Mouse (Mus musculus) lung, postnatal 36 days (tissue): ENCODE measurements at regions not wholly inside any gene's neighbourhood (a gene's known extent, or its start where the extent isn't known, plus 50 kb on each side); places are given as distances from the start of the nearest gene placed in this dataset.
A peak's percentile ranks its signal among the peaks of the same experiment; 100 is the strongest.
"Not testable (repeated sequence)": the region's sequence is repeated elsewhere in the genome, so short reads cannot be mapped to it uniquely, and the experiment has no call there.

Source experiments
- DNase-seq: peaks from one replicate; pipeline ENCODE4 v3.0.0; 2022; ENCODE audit warnings: mixed read lengths

- no peak for DNase-seq
Measured at GRCm38 (mm10) chrX:17818325-17818724, 246.2 kb upstream of the Fundc1 start.

DNA sequence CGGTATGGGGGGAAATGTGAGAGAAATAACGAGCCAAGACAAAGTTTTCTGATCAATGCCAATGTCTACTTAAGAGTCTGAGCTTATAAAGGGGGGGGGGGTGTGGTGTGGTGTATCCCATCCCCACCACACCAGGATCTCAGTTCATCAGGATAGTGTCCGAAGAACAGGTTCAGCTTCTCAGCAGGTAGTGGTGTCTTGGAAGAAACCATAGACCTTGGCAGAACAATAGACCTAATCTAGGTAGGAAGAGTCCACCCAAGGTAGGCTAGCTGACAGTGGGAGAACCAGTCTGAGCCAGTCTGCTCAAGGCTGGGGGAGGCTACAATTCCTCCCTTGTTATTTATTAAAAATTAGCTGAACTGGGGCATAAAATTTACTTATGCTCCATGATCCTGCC, 245.5 kb upstream of the Fundc1 start:
- DNase-seq = no peak

GRCm38 (mm10) chrX:17788048-17788447, 215.9 kb upstream of the Fundc1 start:
- not testable (repeated sequence) for DNase-seq

DNA sequence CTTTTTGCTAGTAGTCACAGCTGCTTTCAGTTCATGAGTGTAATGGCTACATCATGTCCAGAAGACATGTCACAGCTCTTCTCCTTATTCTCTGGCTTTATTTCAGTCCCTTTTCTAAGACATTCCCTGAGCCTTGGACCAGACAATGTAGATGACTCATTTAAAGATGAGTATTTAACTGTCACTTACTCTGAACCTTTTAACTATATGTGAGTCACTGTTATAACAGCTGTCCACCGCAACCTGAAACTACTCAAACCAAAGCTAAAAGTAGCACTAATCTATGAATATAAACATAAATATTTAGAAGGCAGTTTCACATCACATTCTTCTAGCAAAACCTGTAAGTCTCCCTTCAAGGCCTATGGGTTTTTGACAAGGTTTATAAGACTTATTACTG, 203.8 kb upstream of the Fundc1 start:
- no peak for DNase-seq

GRCm38 (mm10) chrX:17752823-17753222, 180.7 kb upstream of the Fundc1 start:
- no peak for DNase-seq

DNA sequence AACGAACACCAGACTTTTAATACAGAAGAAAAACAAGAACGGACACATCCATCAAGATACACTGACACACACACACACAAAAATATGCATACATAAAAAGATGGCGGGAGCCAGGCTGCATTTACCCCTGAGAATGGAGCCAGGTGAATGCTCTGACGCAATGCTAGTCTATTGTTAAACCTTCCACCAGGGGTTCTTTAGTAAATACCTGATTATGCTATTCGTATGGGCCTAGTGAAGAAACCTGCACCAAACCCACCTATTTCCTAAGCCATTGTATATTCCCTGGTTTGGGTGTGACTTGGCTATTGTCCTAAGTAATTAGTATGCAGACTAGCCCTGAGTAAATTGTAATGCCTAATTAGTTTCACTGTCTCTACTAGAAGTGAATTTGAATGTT, 179.3 kb upstream of the Fundc1 start:
- no peak for DNase-seq

- no peak for DNase-seq
Measured at GRCm38 (mm10) chrX:17730233-17730632, 158.1 kb upstream of the Fundc1 start.

DNA sequence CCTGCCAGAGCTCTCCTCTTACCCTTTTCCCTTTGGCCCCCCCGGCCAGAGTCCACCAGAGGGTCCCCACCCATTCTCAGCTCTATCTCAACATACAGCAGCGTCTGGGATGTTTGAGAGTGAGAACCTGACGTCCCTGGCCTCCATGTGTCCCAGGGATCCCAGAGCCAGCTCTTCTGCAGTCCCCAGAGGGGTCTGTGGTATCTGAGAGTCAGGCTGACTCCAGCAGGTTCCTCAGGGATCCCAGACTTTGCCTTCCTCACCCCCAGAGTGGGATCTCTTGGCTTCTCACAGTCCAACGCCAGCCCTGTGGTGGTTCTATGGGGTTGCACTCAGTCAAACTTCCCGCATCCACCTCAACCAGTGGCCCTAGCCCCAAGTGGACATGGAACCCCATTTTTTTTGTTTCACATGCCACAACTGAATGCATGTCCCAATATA, 153.7 kb upstream of the Fundc1 start:
- no peak for DNase-seq

GRCm38 (mm10) chrX:17724990-17725779, 153.1 kb upstream of the Fundc1 start:
- DNase-seq = peak; percentile 34

DNA sequence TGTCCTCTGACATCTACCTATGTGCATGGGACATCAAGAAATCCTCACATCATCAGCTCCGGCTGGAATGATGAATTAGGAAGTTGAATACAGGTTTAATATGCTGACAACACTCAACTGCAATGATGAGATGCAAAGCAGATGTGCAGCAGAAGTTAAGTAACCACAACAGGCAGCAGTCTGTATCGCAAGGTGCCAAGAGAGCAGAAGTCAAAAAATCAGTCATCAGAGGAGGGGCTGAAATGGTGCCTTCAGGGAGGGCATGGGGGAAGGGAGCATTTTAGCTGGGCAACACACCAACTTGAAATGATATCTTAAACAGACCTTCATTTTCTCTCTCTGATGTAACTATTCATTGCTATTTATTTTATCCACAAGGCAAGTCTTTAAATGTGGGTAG, 152.3 kb upstream of the Fundc1 start:
- no peak for DNase-seq

GRCm38 (mm10) chrX:17721866-17722625, 149.9 kb upstream of the Fundc1 start:
- DNase-seq = not testable (repeated sequence)

DNA sequence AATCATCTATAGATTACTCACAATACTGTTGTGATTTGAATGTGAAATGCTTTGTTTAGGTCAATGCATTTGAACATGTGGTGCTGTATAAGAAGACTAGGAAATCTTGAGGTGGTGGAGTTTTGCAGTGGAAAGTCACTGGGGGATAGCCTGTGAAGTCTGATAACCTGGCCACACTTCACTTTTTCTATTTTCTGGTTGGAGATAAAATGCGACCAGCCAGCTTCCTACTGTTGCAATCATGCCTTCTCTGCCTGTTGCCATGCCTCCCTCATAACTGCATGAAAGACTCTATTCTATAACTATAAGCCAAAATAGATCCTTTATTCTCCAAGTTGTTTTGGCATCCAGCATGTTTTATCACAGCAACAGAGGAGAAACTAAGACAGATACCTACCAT, 142.4 kb upstream of the Fundc1 start:
- no peak for DNase-seq

GRCm38 (mm10) chrX:17712919-17713318, 140.8 kb upstream of the Fundc1 start:
- DNase-seq = no peak

- DNase-seq = no peak
Measured at GRCm38 (mm10) chrX:17712475-17712874, 140.3 kb upstream of the Fundc1 start.
